Mouse (Mus musculus) urinary bladder, adult 18-20 months (tissue): ENCODE measurements around the gene Stfa3.
A peak's percentile ranks its signal among the peaks of the same experiment; 100 is the strongest.
"Not testable (repeated sequence)": the region's sequence is repeated elsewhere in the genome, so short reads cannot be mapped to it uniquely, and the experiment has no call there.

Source experiments
- DNase-seq, 2 experiments: peaks; one replicate each; pipeline ENCODE4 v3.0.0; 2022; ENCODE audit warnings: low spot score in 2 of 2, mixed read lengths in 2 of 2

Gene Stfa3

GRCm38 (mm10) chr16:36455342-36455802, at the start of gene Stfa3:
Stfa3 (minus strand) TSS chr16:36455392.
- DNase-seq, result no peak

GRCm38 (mm10) chr16:36502286-36502685, 47.1 kb upstream of the Stfa3 start:
- no peak for DNase-seq

GRCm38 (mm10) chr16:36492420-36492819, 37.2 kb upstream of the Stfa3 start:
- DNase-seq, result no peak

- DNase-seq, result no peak
These were observed 21.7 kb upstream of the Stfa3 start for GRCm38 (mm10) chr16:36476866-36477265.

GRCm38 (mm10) chr16:36475530-36475929, 20.3 kb upstream of the Stfa3 start:
- no peak for DNase-seq

GRCm38 (mm10) chr16:36474849-36475248, 19.7 kb upstream of the Stfa3 start:
- DNase-seq, result no peak

GRCm38 (mm10) chr16:36473217-36474216, 18.3 kb upstream of the Stfa3 start:
- DNase-seq, result peak in 1 of 2 experiments; percentile 27

- DNase-seq, result no peak
These were observed 16.0 kb upstream of the Stfa3 start for GRCm38 (mm10) chr16:36471066-36471633.

- peak in 1 of 2 experiments; percentile 16 for DNase-seq
These were observed 14.8 kb upstream of the Stfa3 start for GRCm38 (mm10) chr16:36469955-36470478.

GRCm38 (mm10) chr16:36469367-36469766, 14.2 kb upstream of the Stfa3 start:
- peak; percentile 27 to 39 for DNase-seq

GRCm38 (mm10) chr16:36468862-36469261, 13.7 kb upstream of the Stfa3 start:
- DNase-seq, result no peak

GRCm38 (mm10) chr16:36467936-36468335, 12.7 kb upstream of the Stfa3 start:
- DNase-seq, result no peak

GRCm38 (mm10) chr16:36465436-36465835, 10.2 kb upstream of the Stfa3 start:
- DNase-seq, result no peak

- no peak for DNase-seq
These were observed 8.9 kb upstream of the Stfa3 start for GRCm38 (mm10) chr16:36464076-36464475.

- no peak for DNase-seq
These were observed 5.2 kb upstream of the Stfa3 start for GRCm38 (mm10) chr16:36460426-36460825.

- DNase-seq, result not testable (repeated sequence)
These were observed 34.2 kb downstream of the Stfa3 start for GRCm38 (mm10) chr16:36420979-36421378.

- DNase-seq, result no peak
These were observed 46.8 kb downstream of the Stfa3 start, which contains the start of gene Stfa2 for GRCm38 (mm10) chr16:36408357-36408756. Stfa2 (minus strand) TSS chr16:36408457.
